Mouse (Mus musculus): ENCODE results near the gene Slc8b1. TPM values are rescaled to one million over a fixed set of nuclear protein-coding genes. Genes with fewer than 3 reads are reported as not detected.

Gene Slc8b1
- polyA plus RNA-seq (2016; fragmentation: Nextera tagmentation; extraction: Ambion mirVana), result 2.3 and 2.8 TPM in 2 replicates

DNA sequence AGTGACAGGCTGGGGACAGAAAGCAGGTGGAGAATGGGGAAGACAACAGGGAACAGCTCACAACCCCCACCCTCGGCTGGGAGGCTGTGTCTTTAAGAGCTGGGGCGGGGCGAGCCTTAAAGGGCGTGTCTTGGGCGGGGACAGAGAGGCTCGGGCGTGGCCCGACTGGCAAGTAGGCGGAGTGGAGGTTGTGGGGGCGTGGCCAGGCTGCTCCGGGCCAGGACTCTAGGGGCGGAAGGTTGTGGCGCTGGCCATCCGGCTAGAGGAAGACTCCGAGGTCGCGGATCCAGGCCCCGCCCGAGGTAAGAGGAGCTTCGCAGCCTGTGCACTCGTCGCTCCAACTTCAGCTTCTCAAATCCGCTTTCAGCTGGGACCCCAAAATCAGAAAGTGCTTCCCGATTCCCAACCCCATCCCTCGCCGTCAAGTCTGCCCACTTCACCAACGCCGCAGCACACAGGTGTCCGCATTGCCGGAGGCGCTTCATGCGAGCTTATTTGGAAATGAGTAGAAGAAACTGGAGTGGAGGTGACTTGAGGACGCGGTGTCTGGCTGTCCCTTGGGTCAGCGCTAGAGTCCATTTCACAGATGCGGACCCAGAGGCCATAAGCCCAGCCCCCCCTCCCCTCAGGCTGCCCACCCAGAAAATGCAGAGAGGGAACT lies at the start of gene Slc8b1:
Gene Slc8b1 (plus strand): TSS at position 187 of the 661 bp plus-strand sequence.
- Histone ChIP-seq H3K4me1 (peaks cover 35% of the 10 kb centered on the region), H3K9me3 (no peaks in the 10 kb centered on the region), H3K27me3 (peaks cover 22% of the 10 kb centered on the region), H3K4me2 (peak within 1 kb of the TSS; percentile 59), H3K27ac (no peak within 1 kb of the TSS), H3K4me3 (replicated peaks) (peak within 1 kb of the TSS; percentile 46), H3K36me3 (replicated peaks) (no peaks in the 10 kb centered on the region), H3K9ac (peak within 1 kb of the TSS; percentile 47)
- ATAC-seq (ENCODE audit: low FRiP score), result peak; percentile 89
- WGBS, result 1% methylated on average over 36 of the region's 36 CpGs

DNA sequence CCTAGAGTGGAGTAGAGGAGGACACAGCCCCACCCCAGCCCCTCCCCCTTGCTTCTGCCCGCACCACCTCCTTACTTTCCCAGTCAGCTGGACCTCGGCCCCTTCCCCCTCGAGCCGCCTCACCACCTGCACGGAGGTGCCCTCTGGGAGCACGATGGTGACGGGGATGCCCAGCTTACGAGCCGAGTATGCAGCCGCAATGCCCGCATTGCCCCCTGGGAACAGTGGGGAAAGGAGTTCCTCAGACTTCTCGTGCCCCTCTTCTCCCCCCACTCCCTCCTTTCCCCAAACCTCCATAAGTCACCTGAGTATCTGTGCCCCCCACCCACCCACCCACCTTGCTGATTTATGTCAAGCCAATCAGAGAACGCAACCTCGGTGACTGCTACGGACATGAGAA lies 49.1 kb upstream of the Slc8b1 start:
- Histone ChIP-seq H3K27ac (no peak overlapping the region), H3K36me3 (replicated peaks) (no peaks in the 10 kb centered on the region), H3K4me2 (no peak overlapping the region), H3K4me1 (peaks cover 2% of the 10 kb centered on the region; the same call in 1 of the 2 replicates), H3K9ac (no peak overlapping the region), H3K4me3 (replicated peaks) (no peak overlapping the region), H3K27me3 (peaks cover 26% of the 10 kb centered on the region), H3K9me3 (no peaks in the 10 kb centered on the region)
- 80% methylated on average over 15 of the region's 15 CpGs for WGBS
- no peak for ATAC-seq (ENCODE audit: low FRiP score)

DNA sequence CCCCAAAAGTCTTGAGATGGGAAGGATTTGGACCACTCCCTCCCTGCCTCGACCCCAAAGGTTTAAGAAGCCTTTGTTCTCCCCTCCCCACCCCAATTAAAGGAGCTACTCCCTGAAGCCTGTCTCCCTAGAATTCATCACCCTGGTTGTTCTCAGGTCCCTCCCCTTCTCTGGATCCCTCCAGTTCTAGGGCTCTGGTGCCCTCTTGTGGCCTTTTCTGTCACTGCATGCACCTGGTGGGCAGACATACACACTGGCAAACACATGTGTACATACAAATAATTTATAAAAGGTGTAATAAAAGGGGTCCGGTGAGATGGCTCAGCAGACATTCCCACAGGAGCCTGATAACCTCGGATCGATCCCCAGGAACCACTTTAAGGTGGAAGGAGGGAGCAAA lies 46.6 kb upstream of the Slc8b1 start:
- peaks cover 21% of the 10 kb centered on the region for H3K27me3 ChIP-seq
- H3K4me1 ChIP-seq, result peaks cover 2% of the 10 kb centered on the region; the same call in 1 of the 2 replicates
- ATAC-seq (ENCODE audit: low FRiP score), result no peak
- H3K4me2 ChIP-seq, result no peak overlapping the region
- H3K9me3 ChIP-seq, result no peaks in the 10 kb centered on the region
- H3K27ac ChIP-seq, result no peak overlapping the region
- H3K36me3 ChIP-seq (replicated peaks), result no peaks in the 10 kb centered on the region
- no peak overlapping the region for H3K9ac ChIP-seq
- no peak overlapping the region for H3K4me3 ChIP-seq (replicated peaks)
- WGBS, result 81% methylated on average over 4 of the region's 4 CpGs

DNA sequence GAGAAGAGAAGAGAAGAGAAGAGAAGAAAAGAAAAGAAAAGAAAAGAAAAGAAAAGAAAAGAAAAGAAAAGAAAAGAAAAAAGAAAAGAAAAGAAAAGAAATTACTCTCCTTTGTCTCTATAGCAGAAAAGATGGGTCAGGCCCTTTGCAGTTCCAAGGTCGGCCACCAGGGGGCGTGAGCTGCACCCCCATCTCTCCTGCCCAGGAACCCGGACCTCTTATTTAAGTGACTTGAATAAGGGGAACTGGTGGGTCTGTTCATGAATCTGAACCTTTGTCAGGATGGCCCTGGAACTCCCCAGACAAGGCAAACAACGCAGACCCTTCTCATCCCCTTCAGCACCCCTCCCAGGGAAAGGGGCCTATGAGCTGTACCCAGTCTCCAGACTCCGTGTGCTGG lies 45.9 kb upstream of the Slc8b1 start:
- Histone ChIP-seq H3K36me3 (replicated peaks) (no peaks in the 10 kb centered on the region), H3K27me3 (peaks cover 21% of the 10 kb centered on the region), H3K4me1 (peaks cover 2% of the 10 kb centered on the region; the same call in 1 of the 2 replicates), H3K9ac (no peak overlapping the region), H3K4me3 (replicated peaks) (no peak overlapping the region), H3K4me2 (no peak overlapping the region), H3K27ac (no peak overlapping the region), H3K9me3 (no peaks in the 10 kb centered on the region)
- ATAC-seq (ENCODE audit: low FRiP score), result no peak
- WGBS, result 42% methylated on average over 5 of the region's 5 CpGs

DNA sequence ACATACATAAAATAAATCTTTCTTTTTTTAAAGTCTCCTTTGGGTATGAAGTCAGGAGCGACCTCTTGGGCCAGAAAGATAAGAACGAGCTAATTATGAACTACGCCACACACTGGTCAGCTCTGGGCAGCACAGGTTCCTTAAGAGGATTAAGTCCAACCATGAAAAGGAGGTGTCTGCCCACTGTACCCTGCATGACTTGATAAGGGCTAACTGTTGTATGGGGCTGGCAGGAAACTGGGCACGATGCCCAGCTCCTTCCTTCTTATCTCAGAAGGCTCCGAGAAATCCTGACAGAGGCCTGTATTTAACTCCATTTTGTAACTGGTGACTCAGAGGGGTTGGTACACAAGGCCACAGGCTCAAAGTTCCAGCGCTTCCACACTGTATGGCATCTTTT lies 45.1 kb upstream of the Slc8b1 start:
- Histone ChIP-seq H3K36me3 (replicated peaks) (no peaks in the 10 kb centered on the region), H3K4me2 (no peak overlapping the region), H3K27me3 (peaks cover 18% of the 10 kb centered on the region; the same call in 1 of the 2 replicates), H3K27ac (no peak overlapping the region), H3K9me3 (no peaks in the 10 kb centered on the region), H3K4me1 (peaks cover 2% of the 10 kb centered on the region; the same call in 1 of the 2 replicates), H3K4me3 (replicated peaks) (no peak overlapping the region), H3K9ac (no peak overlapping the region)
- 87% methylated on average over 6 of the region's 6 CpGs for WGBS
- ATAC-seq (ENCODE audit: low FRiP score), result no peak

DNA sequence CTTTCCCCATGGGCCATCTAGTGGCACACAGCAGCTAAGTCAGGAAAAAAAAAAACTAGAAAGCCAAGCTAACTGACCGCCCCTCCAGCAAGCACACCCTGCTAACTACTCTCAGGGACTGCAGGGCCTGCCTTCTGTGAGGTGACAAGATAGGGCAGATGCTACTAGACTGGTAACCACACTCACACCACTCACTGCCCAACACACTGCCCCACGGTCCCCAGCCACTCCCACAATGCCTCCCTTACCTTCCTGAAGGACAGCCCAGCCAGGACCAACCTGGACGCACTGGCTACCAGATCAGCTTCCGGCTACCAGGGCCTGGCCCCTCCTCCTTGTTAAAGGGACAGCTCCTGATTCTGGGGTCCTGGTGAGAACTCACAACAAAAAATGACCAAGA lies 43.9 kb upstream of the Slc8b1 start:
- H3K27me3 ChIP-seq, result peaks cover 6% of the 10 kb centered on the region; the same call in 1 of the 2 replicates
- no peak for ATAC-seq (ENCODE audit: low FRiP score)
- 4% methylated on average over 4 of the region's 4 CpGs for WGBS
- H3K27ac ChIP-seq, result no peak overlapping the region
- H3K4me2 ChIP-seq, result peak overlapping the region; percentile 34
- H3K9me3 ChIP-seq, result no peaks in the 10 kb centered on the region
- H3K36me3 ChIP-seq (replicated peaks), result no peaks in the 10 kb centered on the region
- peaks cover 2% of the 10 kb centered on the region; the same call in 1 of the 2 replicates for H3K4me1 ChIP-seq
- peak overlapping the region; percentile 21 for H3K4me3 ChIP-seq (replicated peaks)
- no peak overlapping the region for H3K9ac ChIP-seq

DNA sequence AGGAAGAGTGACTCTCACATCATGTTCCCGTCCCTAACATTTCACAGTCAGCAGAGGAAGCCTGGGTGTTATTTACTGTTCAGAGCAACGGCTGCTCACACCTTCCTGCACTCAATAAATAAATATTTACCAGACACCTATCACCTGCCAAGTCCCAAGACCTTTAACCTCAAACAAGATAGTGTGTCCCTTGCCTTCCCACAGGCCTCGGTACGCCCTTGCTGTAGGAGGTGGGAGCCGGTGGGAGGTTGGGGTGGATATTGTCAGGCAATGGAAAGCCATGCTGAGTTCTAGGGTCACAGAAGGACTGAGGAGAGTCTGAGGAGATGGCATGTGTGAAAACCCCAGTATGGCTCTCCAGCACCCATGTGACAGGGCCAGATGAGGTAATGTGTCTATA lies 42.6 kb upstream of the Slc8b1 start:
- no peak for ATAC-seq (ENCODE audit: low FRiP score)
- Histone ChIP-seq H3K27ac (no peak overlapping the region), H3K36me3 (replicated peaks) (no peaks in the 10 kb centered on the region), H3K9ac (no peak overlapping the region), H3K4me1 (peaks cover 2% of the 10 kb centered on the region; the same call in 1 of the 2 replicates), H3K9me3 (no peaks in the 10 kb centered on the region), H3K27me3 (no peaks in the 10 kb centered on the region), H3K4me2 (no peak overlapping the region), H3K4me3 (replicated peaks) (no peak overlapping the region)
- WGBS, result 86% methylated on average over 5 of the region's 5 CpGs

DNA sequence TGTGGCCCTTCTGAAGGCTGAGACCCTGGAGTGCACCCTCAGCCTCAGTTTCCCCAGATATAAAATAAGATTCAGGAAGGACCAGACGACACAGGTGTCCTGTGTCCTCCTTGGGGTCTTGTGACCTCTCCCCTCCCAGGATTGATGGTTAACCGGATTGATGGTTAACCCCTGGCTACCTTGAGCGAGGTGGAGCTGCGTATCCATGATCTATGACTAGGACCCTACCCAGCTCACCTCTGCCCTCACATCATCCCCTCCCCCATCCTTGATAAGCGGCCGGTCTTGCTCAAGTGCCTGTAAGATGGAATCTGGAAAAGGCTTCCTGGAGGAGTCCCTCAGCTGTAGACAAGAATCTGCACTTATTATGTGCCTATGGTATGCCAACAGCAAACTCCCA lies 42.1 kb upstream of the Slc8b1 start:
- H3K4me1 ChIP-seq, result peaks cover 2% of the 10 kb centered on the region; the same call in 1 of the 2 replicates
- H3K27me3 ChIP-seq, result no peaks in the 10 kb centered on the region
- H3K4me3 ChIP-seq (replicated peaks), result no peak overlapping the region
- WGBS, result 90% methylated on average over 6 of the region's 6 CpGs
- no peak overlapping the region for H3K4me2 ChIP-seq
- no peaks in the 10 kb centered on the region for H3K36me3 ChIP-seq (replicated peaks)
- H3K9ac ChIP-seq, result no peak overlapping the region
- H3K9me3 ChIP-seq, result no peaks in the 10 kb centered on the region
- no peak for ATAC-seq (ENCODE audit: low FRiP score)
- no peak overlapping the region for H3K27ac ChIP-seq

DNA sequence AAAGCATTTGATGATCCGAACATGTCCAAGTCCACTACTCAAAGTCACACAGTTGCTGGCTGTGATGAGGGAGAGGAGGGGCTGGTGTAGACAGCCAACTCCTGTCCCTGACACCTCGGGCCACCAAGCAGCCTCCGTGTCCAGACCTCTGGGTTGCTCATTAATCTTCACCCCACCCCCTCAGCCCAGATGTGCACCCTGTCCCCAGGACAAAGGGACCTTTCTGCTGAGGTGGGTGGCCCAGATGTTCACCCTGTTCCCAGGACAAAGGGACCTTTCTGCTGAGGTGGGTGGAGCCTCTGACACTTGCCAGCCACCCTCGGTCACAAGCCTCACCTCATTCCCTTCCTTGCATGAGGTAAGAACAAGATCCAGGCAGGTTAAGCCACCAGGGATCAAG lies 39.4 kb upstream of the Slc8b1 start:
- Histone ChIP-seq H3K27ac (no peak overlapping the region), H3K4me1 (peaks cover 6% of the 10 kb centered on the region; the same call in 1 of the 2 replicates), H3K4me2 (no peak overlapping the region), H3K9ac (no peak overlapping the region), H3K9me3 (no peaks in the 10 kb centered on the region), H3K27me3 (0 out of 2 replicates have a peak, but pooled peaks cover 2% of the 10 kb centered on the region), H3K36me3 (replicated peaks) (no peaks in the 10 kb centered on the region), H3K4me3 (replicated peaks) (no peak overlapping the region)
- no peak for ATAC-seq (ENCODE audit: low FRiP score)
- WGBS, result 51% methylated on average over 4 of the region's 4 CpGs

DNA sequence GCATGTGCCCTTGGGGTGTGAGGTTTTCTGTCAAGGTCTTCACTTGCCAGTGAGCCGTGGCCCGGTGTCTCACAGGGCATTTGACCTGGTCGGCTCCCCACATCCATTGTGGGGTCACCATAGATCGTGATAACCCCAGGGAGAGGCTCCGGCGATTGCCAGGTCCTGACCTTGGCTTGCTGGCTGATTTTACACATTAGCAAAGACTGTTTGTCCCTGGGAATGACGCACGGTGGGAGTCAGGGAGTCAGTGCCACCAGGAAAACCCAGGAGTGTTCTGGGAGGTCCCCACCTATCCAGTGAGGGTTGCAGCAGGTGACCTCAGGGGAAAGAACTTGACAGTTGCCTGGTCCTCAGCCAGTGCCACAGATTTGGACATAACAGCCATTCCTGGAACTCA lies 38.2 kb upstream of the Slc8b1 start, which contains the start of gene Sdsl:
Gene Sdsl (minus strand): TSS at position 41 of the 400 bp plus-strand sequence.
- Histone ChIP-seq H3K4me1 (0 out of 2 replicates have a peak, but pooled peaks cover 4% of the 10 kb centered on the region), H3K9ac (no peak within 1 kb of the TSS), H3K27me3 (0 out of 2 replicates have a peak, but pooled peaks cover 5% of the 10 kb centered on the region), H3K27ac (no peak within 1 kb of the TSS), H3K9me3 (no peaks in the 10 kb centered on the region), H3K4me3 (replicated peaks) (no peak within 1 kb of the TSS), H3K36me3 (replicated peaks) (no peaks in the 10 kb centered on the region), H3K4me2 (no peak within 1 kb of the TSS)
- ATAC-seq (ENCODE audit: low FRiP score), result no peak
- WGBS, result 83% methylated on average over 8 of the region's 8 CpGs

DNA sequence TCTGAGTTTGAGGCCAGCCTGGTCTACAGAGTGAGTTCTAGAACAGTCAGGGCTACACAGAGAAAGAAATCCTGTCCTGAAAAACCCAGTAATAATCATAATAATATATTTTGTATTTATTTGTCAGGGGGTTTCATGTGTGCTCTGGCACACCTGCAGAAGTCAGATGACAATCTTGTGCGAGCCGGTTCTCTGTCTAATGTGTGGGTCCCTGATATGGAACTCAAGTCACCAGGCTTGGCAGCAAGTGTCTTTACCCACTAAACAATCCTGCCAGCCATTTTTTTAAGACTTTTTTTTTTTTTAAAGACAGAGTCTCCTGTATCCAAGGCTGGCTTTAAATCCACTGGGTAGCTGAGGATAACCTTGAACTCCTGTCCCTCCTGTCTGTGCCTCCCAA lies 37.6 kb upstream of the Slc8b1 start:
- Histone ChIP-seq H3K9me3 (no peaks in the 10 kb centered on the region), H3K27ac (no peak overlapping the region), H3K4me2 (no peak overlapping the region), H3K36me3 (replicated peaks) (no peaks in the 10 kb centered on the region), H3K4me3 (replicated peaks) (no peak overlapping the region), H3K27me3 (0 out of 2 replicates have a peak, but pooled peaks cover 5% of the 10 kb centered on the region), H3K4me1 (0 out of 2 replicates have a peak, but pooled peaks cover 4% of the 10 kb centered on the region), H3K9ac (no peak overlapping the region)
- ATAC-seq (ENCODE audit: low FRiP score), result no peak
- WGBS, result 95% methylated on average over 2 of the region's 2 CpGs

DNA sequence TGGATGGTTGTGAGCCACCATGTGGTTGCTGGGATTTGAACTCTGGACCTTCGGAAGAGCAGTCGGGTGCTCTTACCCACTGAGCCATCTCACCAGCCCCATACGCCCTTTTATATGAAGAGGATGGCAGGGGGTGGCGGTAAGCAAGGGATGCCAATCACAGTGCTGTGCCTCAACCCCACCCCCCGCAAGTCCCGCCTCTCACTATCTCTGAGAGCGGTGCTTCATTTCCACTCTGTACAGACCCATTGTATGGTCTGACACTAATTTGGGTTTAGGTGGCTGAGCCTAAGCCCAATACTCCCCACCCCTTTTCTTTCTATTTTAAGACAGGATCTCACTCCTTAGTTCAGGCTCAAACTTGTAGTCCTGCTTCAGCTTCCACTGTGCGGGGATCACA lies 35.1 kb upstream of the Slc8b1 start:
- H3K4me2 ChIP-seq, result no peak overlapping the region
- no peak for ATAC-seq (ENCODE audit: low FRiP score)
- no peak overlapping the region for H3K4me3 ChIP-seq (replicated peaks)

DNA sequence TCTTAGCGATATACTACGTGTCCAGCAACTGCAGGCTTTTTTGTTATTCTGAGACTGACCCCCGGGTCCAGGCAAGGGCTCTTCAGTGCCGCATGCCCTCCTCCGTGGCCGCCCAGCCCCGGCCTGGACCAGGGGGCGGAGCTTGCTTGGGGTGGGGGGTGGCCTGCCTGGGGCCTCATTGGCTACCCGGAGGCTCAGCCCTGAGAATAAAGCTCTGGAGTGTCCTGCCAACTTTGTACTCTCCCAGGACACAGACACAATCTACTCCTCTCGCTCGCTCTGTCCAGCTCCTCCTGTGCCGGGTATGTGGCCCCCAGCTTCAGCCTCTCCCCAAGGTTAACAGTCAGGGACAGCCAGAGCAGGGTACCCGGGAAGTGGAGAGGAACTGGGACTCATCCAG lies 34.7 kb upstream of the Slc8b1 start, which contains the start of gene Sds:
Gene Sds (plus strand): TSS at position 231 of the 400 bp plus-strand sequence.
- Histone ChIP-seq H3K9ac (no peak within 1 kb of the TSS), H3K36me3 (replicated peaks) (no peaks in the 10 kb centered on the region), H3K4me1 (0 out of 2 replicates have a peak, but pooled peaks cover 4% of the 10 kb centered on the region), H3K27ac (no peak within 1 kb of the TSS), H3K4me2 (no peak within 1 kb of the TSS), H3K4me3 (replicated peaks) (no peak within 1 kb of the TSS), H3K27me3 (0 out of 2 replicates have a peak, but pooled peaks cover 5% of the 10 kb centered on the region), H3K9me3 (no peaks in the 10 kb centered on the region)
- no peak for ATAC-seq (ENCODE audit: low FRiP score)
- WGBS, result 14% methylated on average over 13 of the region's 13 CpGs

More for the DNA sequence above, 35.1 kb upstream of the Slc8b1 start:
- Histone ChIP-seq H3K27ac (no peak overlapping the region), H3K27me3 (0 out of 2 replicates have a peak, but pooled peaks cover 5% of the 10 kb centered on the region), H3K9me3 (no peaks in the 10 kb centered on the region), H3K9ac (no peak overlapping the region), H3K4me1 (0 out of 2 replicates have a peak, but pooled peaks cover 4% of the 10 kb centered on the region), H3K36me3 (replicated peaks) (no peaks in the 10 kb centered on the region)
- WGBS, result 40% methylated on average over 8 of the region's 8 CpGs

Data from forebrain, embryonic 12.5 days (tissue).